In genomic region chr8:123374239-123374578, GRCm38 (mm10) we compare ENCODE assay signal across 8 mouse cellular contexts. TPM values are rescaled to one million over a fixed set of nuclear protein-coding genes. Genes with fewer than 3 reads are reported as not detected.
A peak's percentile ranks its signal among the peaks of the same experiment; 100 is the strongest.
DNase-seq lines count a peak whose midpoint lies in the region; ATAC-seq and TF ChIP-seq lines count a peak whose summit lies in the region.

No protein-coding gene starts in this region.

- peaks cover 5% of the 10 kb centered on the region; the same call in 1 of the 2 replicates for H3K4me1 ChIP-seq in forebrain, embryonic 11.5 days (replicated peaks; ENCODE audit: control insufficient read depth, insufficient read depth, low read length)
- peaks cover 10% of the 10 kb centered on the region; the same call in 1 of the 2 replicates for H3K4me1 ChIP-seq in heart, postnatal 0 days (ENCODE audit: control insufficient read depth, insufficient read depth)
- H3K4me1 ChIP-seq in liver, embryonic 16.5 days (ENCODE audit: control insufficient read depth, low read depth, low read length) = peaks cover 13% of the 10 kb centered on the region
- peaks cover 31% of the 10 kb centered on the region for H3K4me1 ChIP-seq in neural tube, embryonic 13.5 days (replicated peaks)
- H3K4me1 ChIP-seq in testis, adult 2 months (ENCODE audit: control insufficient read depth, insufficient read depth, low read length) = peaks cover 8% of the 10 kb centered on the region

- peak; percentile 85 to 89 for DNase-seq in CD8-positive naive resting alpha-beta T cell, adult 2 months (ENCODE audit: low read depth in 2 of 2, low spot score in 2 of 2)
- peak; percentile 81 for DNase-seq in c-Kit-positive CD71-negative TER-119-negative erythroid progenitor cells, embryonic 14.5 days (ENCODE audit: low read depth)
- DNase-seq in forebrain, embryonic 11.5 days (ENCODE audit: low spot score) = peak; percentile 98
- peak; percentile 90 for DNase-seq in heart, postnatal 0 days (ENCODE audit: low spot score)
- peak; percentile 99 for DNase-seq in kidney, postnatal 4 days

- no peak for TF ChIP-seq CTCF in heart, postnatal 0 days (IDR thresholded peaks at IDR 0.05; ENCODE audit: low read depth)
- TF ChIP-seq CTCF in testis, adult 2 months (IDR thresholded peaks at IDR 0.05; ENCODE audit: control insufficient read depth, insufficient read depth, insufficient replicate concordance, low read depth, low read length) = no peak

- ATAC-seq in forebrain, embryonic 11.5 days (replicated peaks; ENCODE audit: low FRiP score) = peak; percentile 84
- ATAC-seq in heart, postnatal 0 days (ENCODE audit: insufficient read depth, low read depth) = peak; percentile 85
- peak; percentile 77 for ATAC-seq in liver, embryonic 16.5 days (ENCODE audit: low read depth)
- ATAC-seq in neural tube, embryonic 13.5 days (ENCODE audit: low read depth) = peak; percentile 86

- 0% methylated on average over 20 of the region's 20 CpGs for WGBS in forebrain, embryonic 11.5 days
- WGBS in heart, postnatal 0 days = under 1% methylated on average over 20 of the region's 20 CpGs
- under 1% methylated on average over 20 of the region's 20 CpGs for WGBS in liver, embryonic 16.5 days (ENCODE audit: insufficient replicate concordance)
- WGBS in neural tube, embryonic 13.5 days = under 1% methylated on average over 20 of the region's 20 CpGs

- TF ChIP-seq POLR2A in testis, adult 2 months (IDR thresholded peaks at IDR 0.05; ENCODE audit: control insufficient read depth, low read depth, low read length) = peak; percentile 69; the same call in 1 of the 2 replicates

- no peaks in the 10 kb centered on the region for H3K36me3 ChIP-seq in forebrain, embryonic 11.5 days (ENCODE audit: control insufficient read depth, insufficient read depth, low read length)
- H3K36me3 ChIP-seq in heart, postnatal 0 days (replicated peaks; ENCODE audit: control insufficient read depth, insufficient read depth, low read length) = 0 out of 2 replicates have a peak, but pooled peaks cover 8% of the 10 kb centered on the region
- no peaks in the 10 kb centered on the region for H3K36me3 ChIP-seq in liver, embryonic 16.5 days (ENCODE audit: control insufficient read depth, insufficient read depth)
- H3K36me3 ChIP-seq in neural tube, embryonic 13.5 days = peaks cover 27% of the 10 kb centered on the region
- H3K36me3 ChIP-seq in testis, adult 2 months (ENCODE audit: control insufficient read depth, insufficient read depth, low read length) = no peaks in the 10 kb centered on the region

- H3K9ac ChIP-seq in forebrain, embryonic 11.5 days (ENCODE audit: low read length) = peak overlapping the region; percentile 84
- H3K9ac ChIP-seq in heart, postnatal 0 days (replicated peaks; ENCODE audit: low read depth, low read length) = peak overlapping the region; percentile 79
- H3K9ac ChIP-seq in liver, embryonic 16.5 days (ENCODE audit: low read depth, low read length) = peak overlapping the region; percentile 75
- peak overlapping the region; percentile 90 for H3K9ac ChIP-seq in neural tube, embryonic 13.5 days

- peak overlapping the region; percentile 72 for H3K4me2 ChIP-seq in forebrain, embryonic 11.5 days (ENCODE audit: low read depth, low read length, severe bottlenecking)
- H3K4me2 ChIP-seq in heart, postnatal 0 days (ENCODE audit: low read depth, low read length) = peak overlapping the region; percentile 84
- H3K4me2 ChIP-seq in liver, embryonic 16.5 days (ENCODE audit: low read depth, low read length) = peak overlapping the region; percentile 90
- H3K4me2 ChIP-seq in neural tube, embryonic 13.5 days = peak overlapping the region; percentile 79

- H3K27ac ChIP-seq in forebrain, embryonic 11.5 days (ENCODE audit: low read depth, low read length) = peak overlapping the region; percentile 96; the same call in 1 of the 2 replicates
- peak overlapping the region; percentile 99 for H3K27ac ChIP-seq in heart, postnatal 0 days (ENCODE audit: low read depth)
- peak overlapping the region; percentile 86 for H3K27ac ChIP-seq in liver, embryonic 16.5 days (ENCODE audit: low read length)
- H3K27ac ChIP-seq in neural tube, embryonic 13.5 days (replicated peaks) = peak overlapping the region; percentile 98
- H3K27ac ChIP-seq in testis, adult 2 months (ENCODE audit: control insufficient read depth, insufficient read depth, low read depth, low read length) = peak overlapping the region; percentile 37; the same call in 1 of the 2 replicates

- TF ChIP-seq EP300 in heart, postnatal 0 days (IDR thresholded peaks at IDR 0.05; ENCODE audit: low read depth) = no peak; the same call in 1 of the 2 replicates

- H3K4me3 ChIP-seq in forebrain, embryonic 11.5 days (ENCODE audit: low read depth, low read length) = peak overlapping the region; percentile 83
- peak overlapping the region; percentile 90 for H3K4me3 ChIP-seq in heart, postnatal 0 days (ENCODE audit: low read depth, low read length)
- peak overlapping the region; percentile 72 for H3K4me3 ChIP-seq in liver, embryonic 16.5 days (ENCODE audit: low read depth, low read length)
- peak overlapping the region; percentile 83 for H3K4me3 ChIP-seq in neural tube, embryonic 13.5 days
- H3K4me3 ChIP-seq in testis, adult 2 months (ENCODE audit: control insufficient read depth, low read depth, low read length) = peak overlapping the region; percentile 87

- no peaks in the 10 kb centered on the region for H3K27me3 ChIP-seq in forebrain, embryonic 11.5 days (ENCODE audit: control insufficient read depth, insufficient read depth, low read length)
- no peaks in the 10 kb centered on the region for H3K27me3 ChIP-seq in heart, postnatal 0 days (ENCODE audit: control insufficient read depth, insufficient read depth, low read length)
- H3K27me3 ChIP-seq in liver, embryonic 16.5 days (ENCODE audit: control insufficient read depth, insufficient read depth, low read depth, low read length) = no peaks in the 10 kb centered on the region
- no peaks in the 10 kb centered on the region for H3K27me3 ChIP-seq in neural tube, embryonic 13.5 days
- no peaks in the 10 kb centered on the region for H3K27me3 ChIP-seq in testis, adult 2 months (ENCODE audit: control insufficient read depth, insufficient read depth, low read length)

- H3K9me3 ChIP-seq in forebrain, embryonic 11.5 days (ENCODE audit: control insufficient read depth, low read length) = no peaks in the 10 kb centered on the region
- no peaks in the 10 kb centered on the region for H3K9me3 ChIP-seq in heart, postnatal 0 days (replicated peaks; ENCODE audit: control insufficient read depth, low read length)
- H3K9me3 ChIP-seq in liver, embryonic 16.5 days (replicated peaks; ENCODE audit: control insufficient read depth, low read length) = no peaks in the 10 kb centered on the region
- no peaks in the 10 kb centered on the region for H3K9me3 ChIP-seq in neural tube, embryonic 13.5 days

RNA-seq across cellular contexts. Expression of gene Tcf25, which starts 0.7 kb away (rescaled TPM):
- polyA plus RNA-seq in forebrain, embryonic 11.5 days (2014; fragmentation: Nextera tagmentation; extraction: Ambion mirVana) = 166 and 186 TPM in 2 replicates
- total RNA-seq in heart, postnatal 0 days (2014; rRNA removed; ENCODE audit: low replicate concordance) = 172 and 193 TPM in 2 replicates
- polyA plus RNA-seq in heart, postnatal 0 days (2015; fragmentation: Nextera tagmentation; extraction: Ambion mirVana) = 123 and 127 TPM in 2 replicates
- 54.0 and 58.0 TPM in 2 replicates for polyA plus RNA-seq in liver, embryonic 16.5 days (2015; fragmentation: Nextera tagmentation; extraction: Ambion mirVana)
- polyA plus RNA-seq in neural tube, embryonic 13.5 days (2015; fragmentation: Nextera tagmentation; extraction: Ambion mirVana) = 317 and 328 TPM in 2 replicates
- 39.4 and 41.8 TPM in 2 replicates for polyA plus RNA-seq in testis, adult 2 months (2012; rRNA removed)

RNA-seq across cellular contexts. Expression of gene Mc1r, which starts 32.7 kb away (rescaled TPM):
- 0.16 and 0.31 TPM in 2 replicates for polyA plus RNA-seq in forebrain, embryonic 11.5 days (2014; fragmentation: Nextera tagmentation; extraction: Ambion mirVana)
- not detected in 2 replicates for total RNA-seq in heart, postnatal 0 days (2014; rRNA removed; ENCODE audit: low replicate concordance)
- not detected in 2 replicates for polyA plus RNA-seq in heart, postnatal 0 days (2015; fragmentation: Nextera tagmentation; extraction: Ambion mirVana)
- polyA plus RNA-seq in liver, embryonic 16.5 days (2015; fragmentation: Nextera tagmentation; extraction: Ambion mirVana) = not detected in 2 replicates
- 0.21 and 0.22 TPM in 2 replicates for polyA plus RNA-seq in neural tube, embryonic 13.5 days (2015; fragmentation: Nextera tagmentation; extraction: Ambion mirVana)
- 0.02 and 0.15 TPM in 2 replicates for polyA plus RNA-seq in testis, adult 2 months (2012; rRNA removed)

RNA-seq across cellular contexts. Expression of gene Tubb3, which starts 37.0 kb away (rescaled TPM):
- polyA plus RNA-seq in forebrain, embryonic 11.5 days (2014; fragmentation: Nextera tagmentation; extraction: Ambion mirVana) = 556 and 641 TPM in 2 replicates
- 1.8 and 6.1 TPM in 2 replicates for total RNA-seq in heart, postnatal 0 days (2014; rRNA removed; ENCODE audit: low replicate concordance)
- 0.40 and 1.3 TPM in 2 replicates for polyA plus RNA-seq in heart, postnatal 0 days (2015; fragmentation: Nextera tagmentation; extraction: Ambion mirVana)
- 0.35 and 0.64 TPM in 2 replicates for polyA plus RNA-seq in liver, embryonic 16.5 days (2015; fragmentation: Nextera tagmentation; extraction: Ambion mirVana)
- polyA plus RNA-seq in neural tube, embryonic 13.5 days (2015; fragmentation: Nextera tagmentation; extraction: Ambion mirVana) = 1,543 and 1,658 TPM in 2 replicates
- polyA plus RNA-seq in testis, adult 2 months (2012; rRNA removed) = 43.5 and 48.7 TPM in 2 replicates

RNA-seq across cellular contexts. Expression of gene Spire2, which starts 41.7 kb away (rescaled TPM):
- 12.4 and 13.4 TPM in 2 replicates for polyA plus RNA-seq in forebrain, embryonic 11.5 days (2014; fragmentation: Nextera tagmentation; extraction: Ambion mirVana)
- 0.15 and 1.2 TPM in 2 replicates for total RNA-seq in heart, postnatal 0 days (2014; rRNA removed; ENCODE audit: low replicate concordance)
- 0.23 and 0.40 TPM in 2 replicates for polyA plus RNA-seq in heart, postnatal 0 days (2015; fragmentation: Nextera tagmentation; extraction: Ambion mirVana)
- polyA plus RNA-seq in liver, embryonic 16.5 days (2015; fragmentation: Nextera tagmentation; extraction: Ambion mirVana) = 2.3 and 2.4 TPM in 2 replicates
- 35.9 and 40.2 TPM in 2 replicates for polyA plus RNA-seq in neural tube, embryonic 13.5 days (2015; fragmentation: Nextera tagmentation; extraction: Ambion mirVana)
- polyA plus RNA-seq in testis, adult 2 months (2012; rRNA removed) = 26.0 and 27.4 TPM in 2 replicates

RNA-seq across cellular contexts. Expression of gene Def8, which starts 49.1 kb away (rescaled TPM):
- 46.3 and 48.1 TPM in 2 replicates for polyA plus RNA-seq in forebrain, embryonic 11.5 days (2014; fragmentation: Nextera tagmentation; extraction: Ambion mirVana)
- 35.6 and 91.5 TPM in 2 replicates for total RNA-seq in heart, postnatal 0 days (2014; rRNA removed; ENCODE audit: low replicate concordance)
- polyA plus RNA-seq in heart, postnatal 0 days (2015; fragmentation: Nextera tagmentation; extraction: Ambion mirVana) = 28.3 and 30.9 TPM in 2 replicates
- polyA plus RNA-seq in liver, embryonic 16.5 days (2015; fragmentation: Nextera tagmentation; extraction: Ambion mirVana) = 9.9 and 11.3 TPM in 2 replicates
- polyA plus RNA-seq in neural tube, embryonic 13.5 days (2015; fragmentation: Nextera tagmentation; extraction: Ambion mirVana) = 43.3 and 44.5 TPM in 2 replicates
- polyA plus RNA-seq in testis, adult 2 months (2012; rRNA removed) = 3.5 and 3.7 TPM in 2 replicates

Comparison
In these comparisons a context has a peak if more than half of its experiments do, and no peak if none do; other contexts are left out.
1. Peak in every context shown above with its lines: DNase-seq, ATAC-seq, H3K4me3 ChIP-seq and H3K27ac ChIP-seq.
2. H3K27ac ChIP-seq: peak in every context shown above with its lines; median percentile 99 in heart, postnatal 0 days; 98 in neural tube, embryonic 13.5 days; 96 in forebrain, embryonic 11.5 days; 86 in liver, embryonic 16.5 days; 37 in testis, adult 2 months.
3. RNA of gene Tubb3, which starts 37.0 kb away (polyA plus RNA-seq): 1,543 to 1,658 TPM in neural tube, embryonic 13.5 days, 556 to 641 TPM in forebrain, embryonic 11.5 days and 43.5 to 48.7 TPM in testis, adult 2 months; 0.35 to 0.64 TPM in liver, embryonic 16.5 days and 0.40 to 1.3 TPM in heart, postnatal 0 days; every median in the first group is over 10 times any median in the second.